Mouse (Mus musculus): ENCODE measurements at regions not wholly inside any gene's neighbourhood (a gene's known extent, or its start where the extent isn't known, plus 50 kb on each side); places are given as distances from the start of the nearest gene placed in this dataset.
A peak's percentile ranks its signal among the peaks of the same experiment; 100 is the strongest.

GRCm38 (mm10) chr6:94772391-94772790, 72.4 kb upstream of the Lrig1 start:
- Histone ChIP-seq H3K36me3 (ENCODE audit: control insufficient read depth, insufficient read depth, low read length) (no peaks in the 10 kb centered on the region), H3K9me3 (replicated peaks; ENCODE audit: control insufficient read depth, low read length, poor library complexity, severe bottlenecking) (no peaks in the 10 kb centered on the region), H3K9ac (ENCODE audit: low read depth, low read length) (no peak overlapping the region), H3K4me3 (ENCODE audit: low read depth, low read length) (no peak overlapping the region), H3K27ac (ENCODE audit: low read length) (peak overlapping the region; percentile 83; the same call in 1 of the 2 replicates), H3K4me2 (ENCODE audit: low read length) (no peak overlapping the region), H3K4me1 (ENCODE audit: control insufficient read depth, insufficient read depth, low read length) (peaks cover 22% of the 10 kb centered on the region), H3K27me3 (ENCODE audit: control insufficient read depth, insufficient read depth, low read depth, low read length) (no peaks in the 10 kb centered on the region; the same call in 1 of the 2 replicates)
- 24% methylated on average over 7 of the region's 7 CpGs for WGBS
- ATAC-seq = no peak

DNA sequence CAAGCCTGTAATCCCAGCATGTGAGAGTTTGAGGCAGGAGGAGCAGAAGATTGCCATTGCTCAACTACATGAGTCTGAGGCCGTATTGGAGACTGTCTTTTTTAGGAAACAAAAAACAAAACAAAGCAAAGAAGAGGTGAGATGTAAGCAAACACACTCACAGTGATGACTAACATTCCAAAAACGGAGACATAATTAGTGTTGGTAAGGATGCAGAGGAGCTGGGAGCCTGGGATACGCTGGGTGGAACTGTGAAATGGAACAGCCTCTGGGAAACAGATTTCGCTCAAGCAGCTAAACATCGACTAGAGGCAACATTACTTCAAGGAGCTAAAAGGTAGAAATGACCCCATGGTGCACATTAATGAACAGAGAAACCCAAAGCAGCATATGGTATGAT, 68.3 kb upstream of the Lrig1 start:
- H3K4me1 ChIP-seq (ENCODE audit: control insufficient read depth, insufficient read depth, low read length) = peaks cover 10% of the 10 kb centered on the region
- H3K36me3 ChIP-seq (ENCODE audit: control insufficient read depth, insufficient read depth, low read length) = no peaks in the 10 kb centered on the region
- no peaks in the 10 kb centered on the region for H3K9me3 ChIP-seq (replicated peaks; ENCODE audit: control insufficient read depth, low read length, poor library complexity, severe bottlenecking)
- WGBS = 87% methylated on average over 5 of the region's 5 CpGs
- H3K27ac ChIP-seq (ENCODE audit: low read length) = no peak overlapping the region
- no peaks in the 10 kb centered on the region for H3K27me3 ChIP-seq (ENCODE audit: control insufficient read depth, insufficient read depth, low read depth, low read length)
- no peak overlapping the region for H3K9ac ChIP-seq (ENCODE audit: low read depth, low read length)
- no peak for ATAC-seq
- H3K4me3 ChIP-seq (ENCODE audit: low read depth, low read length) = no peak overlapping the region
- H3K4me2 ChIP-seq (ENCODE audit: low read length) = no peak overlapping the region

DNA sequence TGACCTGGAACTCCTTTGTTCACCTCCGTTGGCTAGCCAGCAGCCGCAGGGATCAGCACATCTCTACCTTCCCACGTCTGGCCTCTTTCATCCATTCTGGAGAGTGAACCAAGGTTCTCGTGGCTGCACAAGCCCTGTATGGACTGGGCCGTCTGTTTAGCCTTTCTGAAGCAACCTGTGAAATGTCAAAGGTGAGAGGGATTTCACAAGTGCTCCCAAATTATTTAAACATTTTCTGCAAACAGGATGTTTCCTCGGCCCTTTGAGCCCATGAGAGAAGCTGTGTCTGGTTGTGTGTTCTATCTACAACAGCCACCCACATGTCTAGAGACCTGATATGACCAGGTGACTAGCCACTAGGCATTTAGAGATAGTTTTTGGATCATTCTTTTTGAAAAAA, 65.8 kb upstream of the Lrig1 start:
- H3K4me1 ChIP-seq (ENCODE audit: control insufficient read depth, insufficient read depth, low read length) = no peaks in the 10 kb centered on the region
- 92% methylated on average over 6 of the region's 6 CpGs for WGBS
- no peak overlapping the region for H3K4me2 ChIP-seq (ENCODE audit: low read length)
- ATAC-seq = no peak
- H3K4me3 ChIP-seq (ENCODE audit: low read depth, low read length) = no peak overlapping the region
- no peak overlapping the region for H3K9ac ChIP-seq (ENCODE audit: low read depth, low read length)
- no peaks in the 10 kb centered on the region for H3K9me3 ChIP-seq (replicated peaks; ENCODE audit: control insufficient read depth, low read length, poor library complexity, severe bottlenecking)
- no peaks in the 10 kb centered on the region for H3K27me3 ChIP-seq (ENCODE audit: control insufficient read depth, insufficient read depth, low read depth, low read length)
- H3K36me3 ChIP-seq (ENCODE audit: control insufficient read depth, insufficient read depth, low read length) = no peaks in the 10 kb centered on the region
- no peak overlapping the region for H3K27ac ChIP-seq (ENCODE audit: low read length)

GRCm38 (mm10) chr6:94761341-94761740, 61.4 kb upstream of the Lrig1 start:
- H3K4me1 ChIP-seq (ENCODE audit: control insufficient read depth, insufficient read depth, low read length) = no peaks in the 10 kb centered on the region
- no peak overlapping the region for H3K27ac ChIP-seq (ENCODE audit: low read length)
- H3K4me3 ChIP-seq (ENCODE audit: low read depth, low read length) = no peak overlapping the region
- H3K9me3 ChIP-seq (replicated peaks; ENCODE audit: control insufficient read depth, low read length, poor library complexity, severe bottlenecking) = no peaks in the 10 kb centered on the region
- H3K4me2 ChIP-seq (ENCODE audit: low read length) = no peak overlapping the region
- no peak overlapping the region for H3K9ac ChIP-seq (ENCODE audit: low read depth, low read length)
- H3K36me3 ChIP-seq (ENCODE audit: control insufficient read depth, insufficient read depth, low read length) = no peaks in the 10 kb centered on the region
- no peak for ATAC-seq
- WGBS = 77% methylated on average over 6 of the region's 6 CpGs
- H3K27me3 ChIP-seq (ENCODE audit: control insufficient read depth, insufficient read depth, low read depth, low read length) = no peaks in the 10 kb centered on the region

DNA sequence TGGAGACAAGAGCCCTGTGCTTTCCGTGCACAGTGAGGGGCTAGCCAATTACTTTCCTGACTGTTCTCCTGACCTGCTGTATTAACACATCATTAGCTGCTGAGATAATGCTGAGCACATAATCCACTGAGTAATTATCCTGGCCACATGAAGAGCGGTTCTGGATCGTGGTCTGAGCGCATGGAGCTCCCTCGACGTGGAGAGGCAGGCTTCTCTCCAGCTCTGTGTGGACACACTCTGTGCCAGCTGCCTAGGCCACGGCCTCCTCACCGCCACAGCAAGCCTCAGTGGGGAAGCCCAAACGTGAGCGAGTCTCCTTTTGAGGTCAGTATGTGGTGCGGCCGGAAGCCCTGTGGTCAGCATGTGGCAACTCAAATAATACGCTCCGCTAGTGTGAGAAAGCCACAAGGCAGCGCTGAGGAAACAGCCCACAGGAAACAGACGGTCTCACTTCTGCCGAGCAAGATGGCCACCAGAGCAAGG, 60.7 kb upstream of the Lrig1 start:
- H3K9ac ChIP-seq (ENCODE audit: low read depth, low read length) = no peak overlapping the region
- no peaks in the 10 kb centered on the region for H3K4me1 ChIP-seq (ENCODE audit: control insufficient read depth, insufficient read depth, low read length)
- H3K27me3 ChIP-seq (ENCODE audit: control insufficient read depth, insufficient read depth, low read depth, low read length) = no peaks in the 10 kb centered on the region
- H3K4me3 ChIP-seq (ENCODE audit: low read depth, low read length) = no peak overlapping the region
- 49% methylated on average over 17 of the region's 17 CpGs for WGBS
- H3K4me2 ChIP-seq (ENCODE audit: low read length) = no peak overlapping the region
- ATAC-seq = 0 out of 2 replicates have a peak, but pooled peaks have one; percentile 14
- H3K36me3 ChIP-seq (ENCODE audit: control insufficient read depth, insufficient read depth, low read length) = no peaks in the 10 kb centered on the region
- no peaks in the 10 kb centered on the region for H3K9me3 ChIP-seq (replicated peaks; ENCODE audit: control insufficient read depth, low read length, poor library complexity, severe bottlenecking)
- no peak overlapping the region for H3K27ac ChIP-seq (ENCODE audit: low read length)

DNA sequence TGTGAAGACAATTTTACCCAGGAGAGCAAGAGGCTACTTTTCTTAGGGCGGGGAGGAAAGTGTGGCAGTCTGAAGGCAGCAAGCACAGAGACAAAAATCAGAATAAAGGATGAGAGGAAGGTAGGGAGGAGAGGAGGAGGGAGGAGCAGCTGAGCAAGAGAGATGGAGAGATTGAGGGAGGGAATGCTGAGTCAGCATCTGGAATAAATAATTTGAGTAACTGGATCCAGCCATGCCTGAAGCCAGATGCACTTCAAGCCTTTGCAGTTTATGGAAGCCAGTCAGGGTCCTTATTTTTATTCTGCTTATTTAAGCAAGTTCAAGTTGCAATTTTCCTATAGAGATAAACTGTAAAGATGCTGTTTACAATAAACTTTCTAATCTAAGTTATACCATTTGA, 59.7 kb upstream of the Lrig1 start:
- Histone ChIP-seq H3K4me2 (ENCODE audit: low read length) (no peak overlapping the region), H3K36me3 (ENCODE audit: control insufficient read depth, insufficient read depth, low read length) (no peaks in the 10 kb centered on the region), H3K27ac (ENCODE audit: low read length) (no peak overlapping the region), H3K4me3 (ENCODE audit: low read depth, low read length) (no peak overlapping the region), H3K27me3 (ENCODE audit: control insufficient read depth, insufficient read depth, low read depth, low read length) (no peaks in the 10 kb centered on the region), H3K4me1 (ENCODE audit: control insufficient read depth, insufficient read depth, low read length) (no peaks in the 10 kb centered on the region), H3K9me3 (replicated peaks; ENCODE audit: control insufficient read depth, low read length, poor library complexity, severe bottlenecking) (no peaks in the 10 kb centered on the region), H3K9ac (ENCODE audit: low read depth, low read length) (no peak overlapping the region)
- 100% methylated on average over 1 of the region's 1 CpGs for WGBS
- no peak for ATAC-seq

- H3K9me3 ChIP-seq (replicated peaks; ENCODE audit: control insufficient read depth, low read length, poor library complexity, severe bottlenecking) = no peaks in the 10 kb centered on the region
- no peak overlapping the region for H3K27ac ChIP-seq (ENCODE audit: low read length)
- H3K4me3 ChIP-seq (ENCODE audit: low read depth, low read length) = no peak overlapping the region
- H3K4me2 ChIP-seq (ENCODE audit: low read length) = no peak overlapping the region
- ATAC-seq = no peak
- WGBS = 16% methylated on average over 4 of the region's 4 CpGs
- no peaks in the 10 kb centered on the region for H3K36me3 ChIP-seq (ENCODE audit: control insufficient read depth, insufficient read depth, low read length)
- H3K27me3 ChIP-seq (ENCODE audit: control insufficient read depth, insufficient read depth, low read depth, low read length) = no peaks in the 10 kb centered on the region
- H3K4me1 ChIP-seq (ENCODE audit: control insufficient read depth, insufficient read depth, low read length) = peaks cover under 1% of the 10 kb centered on the region; the same call in 1 of the 2 replicates
- no peak overlapping the region for H3K9ac ChIP-seq (ENCODE audit: low read depth, low read length)
Measured at GRCm38 (mm10) chr6:94756006-94756405, 56.0 kb upstream of the Lrig1 start.

DNA sequence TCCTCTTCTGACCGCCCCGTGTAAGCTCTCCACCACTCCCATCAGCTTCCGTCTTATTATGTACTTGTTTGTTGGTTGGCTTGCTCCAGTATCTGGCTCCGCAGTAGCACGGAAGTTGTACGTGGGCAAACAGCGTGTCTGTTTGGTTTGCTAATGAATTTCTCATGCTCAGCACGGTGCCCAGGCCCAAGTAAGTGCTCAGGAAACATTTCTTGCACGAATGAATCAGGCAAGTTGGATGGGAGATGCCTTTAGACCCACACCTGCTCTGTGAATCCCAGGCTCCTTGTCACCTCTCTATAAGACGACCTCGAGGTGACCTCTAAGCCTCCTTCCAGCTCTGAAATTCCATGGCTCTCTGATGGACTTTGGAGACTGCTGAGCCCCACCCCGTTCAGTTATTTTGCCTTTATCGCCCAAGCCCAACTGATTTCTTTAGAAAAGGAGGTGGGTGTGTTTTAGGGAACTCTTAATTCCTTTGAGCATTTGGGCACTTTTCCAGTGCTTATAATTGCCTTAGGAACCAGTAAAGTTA, 55.4 kb upstream of the Lrig1 start:
- Histone ChIP-seq H3K27ac (ENCODE audit: low read length) (no peak overlapping the region), H3K36me3 (ENCODE audit: control insufficient read depth, insufficient read depth, low read length) (no peaks in the 10 kb centered on the region), H3K4me2 (ENCODE audit: low read length) (no peak overlapping the region), H3K27me3 (ENCODE audit: control insufficient read depth, insufficient read depth, low read depth, low read length) (no peaks in the 10 kb centered on the region), H3K9ac (ENCODE audit: low read depth, low read length) (no peak overlapping the region), H3K4me1 (ENCODE audit: control insufficient read depth, insufficient read depth, low read length) (peaks cover 5% of the 10 kb centered on the region), H3K4me3 (ENCODE audit: low read depth, low read length) (no peak overlapping the region), H3K9me3 (replicated peaks; ENCODE audit: control insufficient read depth, low read length, poor library complexity, severe bottlenecking) (no peaks in the 10 kb centered on the region)
- no peak for ATAC-seq
- WGBS = 46% methylated on average over 13 of the region's 13 CpGs

- WGBS = 95% methylated on average over 3 of the region's 3 CpGs
- H3K9me3 ChIP-seq (replicated peaks; ENCODE audit: control insufficient read depth, low read length, poor library complexity, severe bottlenecking) = no peaks in the 10 kb centered on the region
- H3K4me2 ChIP-seq (ENCODE audit: low read length) = no peak overlapping the region
- H3K27ac ChIP-seq (ENCODE audit: low read length) = no peak overlapping the region
- no peak overlapping the region for H3K4me3 ChIP-seq (ENCODE audit: low read depth, low read length)
- no peak for ATAC-seq
- no peaks in the 10 kb centered on the region for H3K36me3 ChIP-seq (ENCODE audit: control insufficient read depth, insufficient read depth, low read length)
- H3K27me3 ChIP-seq (ENCODE audit: control insufficient read depth, insufficient read depth, low read depth, low read length) = no peaks in the 10 kb centered on the region
- no peak overlapping the region for H3K9ac ChIP-seq (ENCODE audit: low read depth, low read length)
- peaks cover 5% of the 10 kb centered on the region for H3K4me1 ChIP-seq (ENCODE audit: control insufficient read depth, insufficient read depth, low read length)
Measured at GRCm38 (mm10) chr6:94754522-94754921, 54.6 kb upstream of the Lrig1 start.
